Mouse (Mus musculus) urinary bladder, postnatal 25 days (tissue): Measurements from ENCODE around the gene Grik1.

Experiments used
- DNase-seq: peaks from one replicate; pipeline ENCODE4 v3.0.0; 2022; ENCODE audit warnings: low spot score

Gene Grik1

GRCm38 (mm10) chr16:88142136-88142535, 147.9 kb downstream of the Grik1 start:
- no peak for DNase-seq

- DNase-seq = no peak
These were observed 148.5 kb downstream of the Grik1 start for GRCm38 (mm10) chr16:88141594-88141993.

- no peak for DNase-seq
These were observed 151.2 kb downstream of the Grik1 start for GRCm38 (mm10) chr16:88138913-88139312.

GRCm38 (mm10) chr16:88132919-88133318, 157.1 kb downstream of the Grik1 start:
- DNase-seq = no peak

GRCm38 (mm10) chr16:88131103-88131502, 159.0 kb downstream of the Grik1 start:
- DNase-seq = no peak

GRCm38 (mm10) chr16:88125098-88125497, 165.0 kb downstream of the Grik1 start:
- no peak for DNase-seq

- no peak for DNase-seq
These were observed 177.4 kb downstream of the Grik1 start for GRCm38 (mm10) chr16:88112551-88113138.

- no peak for DNase-seq
These were observed 178.6 kb downstream of the Grik1 start for GRCm38 (mm10) chr16:88111459-88111858.

- no peak for DNase-seq
These were observed 195.8 kb downstream of the Grik1 start for GRCm38 (mm10) chr16:88094206-88094789.

GRCm38 (mm10) chr16:88087280-88087679, 202.8 kb downstream of the Grik1 start:
- no peak for DNase-seq

GRCm38 (mm10) chr16:88074716-88075115, 215.3 kb downstream of the Grik1 start:
- DNase-seq = no peak

GRCm38 (mm10) chr16:88060936-88061335, 229.1 kb downstream of the Grik1 start:
- DNase-seq = no peak

- DNase-seq = no peak
These were observed 241.9 kb downstream of the Grik1 start for GRCm38 (mm10) chr16:88048121-88048520.

GRCm38 (mm10) chr16:88044321-88044720, 245.7 kb downstream of the Grik1 start:
- no peak for DNase-seq

- no peak for DNase-seq
These were observed 247.6 kb downstream of the Grik1 start for GRCm38 (mm10) chr16:88042458-88042857.

- DNase-seq = no peak
These were observed 251.5 kb downstream of the Grik1 start for GRCm38 (mm10) chr16:88038503-88039091.

- no peak for DNase-seq
These were observed 301.3 kb downstream of the Grik1 start for GRCm38 (mm10) chr16:87988805-87989204.

- DNase-seq = no peak
These were observed 305.7 kb downstream of the Grik1 start for GRCm38 (mm10) chr16:87984201-87984870.

GRCm38 (mm10) chr16:87974076-87974443, 316.0 kb downstream of the Grik1 start:
- DNase-seq = no peak

GRCm38 (mm10) chr16:87973394-87974075, 316.5 kb downstream of the Grik1 start:
- no peak for DNase-seq

- no peak for DNase-seq
These were observed 318.2 kb downstream of the Grik1 start for GRCm38 (mm10) chr16:87971911-87972310.

- DNase-seq = no peak
These were observed 320.1 kb downstream of the Grik1 start for GRCm38 (mm10) chr16:87969936-87970335.

GRCm38 (mm10) chr16:87961419-87961818, 328.6 kb downstream of the Grik1 start:
- DNase-seq = no peak
